Mouse (Mus musculus) midbrain, embryonic 14.5 days (tissue): Measurements from ENCODE around the gene Pold4. TPM values are rescaled to one million over a fixed set of nuclear protein-coding genes. Genes with fewer than 3 reads are reported as not detected.

Experiments
- ATAC-seq: fragments of 200-750 bp; cut with Nextera tagmentation; 2 replicates; pipeline ENCODE4 v1.8.0; 2017; ENCODE audit warnings: moderate number of reproducible peaks, moderate library complexity; ENCODE audit not compliant: low FRiP score, low TSS enrichment
- DNase-seq: peaks from one replicate; pipeline ENCODE4 v3.0.0-alpha.2; 2015
- H3K27ac ChIP-seq: fragments of 300-500 bp; sonication (generic); replicated peaks from 2 replicates; pipeline ENCODE4 v1.5.1; 2014; ENCODE audit warnings: mild to moderate bottlenecking, low read depth, low read length, moderate library complexity
- H3K27me3 ChIP-seq: fragments of 300-500 bp; sonication (generic); 2 replicates; pipeline ENCODE4 v1.6.1; 2014; ENCODE audit warnings: low read length, control low read depth, mixed read lengths; ENCODE audit not compliant: control insufficient read depth, insufficient read depth
- H3K36me3 ChIP-seq: fragments of 300-500 bp; sonication (generic); 2 replicates; pipeline ENCODE4 v1.6.1; 2014; ENCODE audit warnings: low read length, control low read depth; ENCODE audit not compliant: control insufficient read depth, insufficient read depth
- H3K4me1 ChIP-seq: fragments of 300-500 bp; sonication (generic); 2 replicates; pipeline ENCODE4 v1.6.1; 2014; ENCODE audit warnings: mild to moderate bottlenecking, antibody characterized with exemption, low read length, control low read depth; ENCODE audit not compliant: control insufficient read depth, insufficient read depth
- H3K4me2 ChIP-seq: fragments of 300-500 bp; sonication (generic); 2 replicates; pipeline ENCODE4 v1.6.1; 2014; ENCODE audit warnings: mild to moderate bottlenecking, low read length, moderate library complexity
- H3K4me3 ChIP-seq: fragments of 300-500 bp; sonication (generic); replicated peaks from 2 replicates; pipeline ENCODE4 v1.5.1; 2014; ENCODE audit warnings: low read depth, low read length
- H3K9ac ChIP-seq: fragments of 300-500 bp; sonication (generic); replicated peaks from 2 replicates; pipeline ENCODE4 v1.6.1; 2014; ENCODE audit warnings: mild to moderate bottlenecking, low read length, moderate library complexity
- H3K9me3 ChIP-seq: fragments of 300-500 bp; sonication (generic); 2 replicates; pipeline ENCODE4 v1.6.1; 2016; ENCODE audit warnings: low read length, control low read depth, mixed read lengths; ENCODE audit not compliant: control insufficient read depth
- WGBS: fragments of 180-500 bp; shearing (Covaris S2); extraction: QIAGEN DNeasy Blood & Tissue Kit; methylation state at CpG from one replicate; pipeline ENCODE4 v1.1.7; 2014; 5-methylcytosine and 5-hydroxymethylcytosine counted together
- polyA plus RNA-seq: library from polyadenylated mRNA; unstranded; fragments of >200 nt; fragmentation: Nextera tagmentation; extraction: Ambion mirVana; gene quantifications from 2 replicates; pipeline ENCODE4 v1.2.1, GENCODE M21; 2014

Gene Pold4
- polyA plus RNA-seq, 1 experiment from 2014 or later: 18.5 TPM

GRCm38 (mm10) chr19:4202149-4202548, 29.6 kb upstream of the Pold4 start:
- H3K4me2 ChIP-seq: peak overlapping the region; percentile 87
- H3K9ac ChIP-seq: peak overlapping the region; percentile 66
- peaks cover 9% of the 10 kb centered on the region for H3K36me3 ChIP-seq
- WGBS: 33% methylated on average over 7 of the region's 7 CpGs
- peaks cover 19% of the 10 kb centered on the region for H3K4me1 ChIP-seq
- H3K4me3 ChIP-seq: peak overlapping the region; percentile 57
- no peaks in the 10 kb centered on the region for H3K9me3 ChIP-seq
- ATAC-seq (no peak), DNase-seq (no peak)
- H3K27me3 ChIP-seq: no peaks in the 10 kb centered on the region
- H3K27ac ChIP-seq: no peak overlapping the region

- no peak overlapping the region for H3K9ac ChIP-seq
- ATAC-seq (no peak), DNase-seq (no peak)
- H3K4me1 ChIP-seq: peaks cover 19% of the 10 kb centered on the region
- 73% methylated on average over 3 of the region's 3 CpGs for WGBS
- H3K27ac ChIP-seq: no peak overlapping the region
- no peaks in the 10 kb centered on the region for H3K9me3 ChIP-seq
- no peak overlapping the region for H3K4me3 ChIP-seq
- 0 out of 2 replicates have a peak, but pooled peaks cover 4% of the 10 kb centered on the region for H3K36me3 ChIP-seq
- H3K27me3 ChIP-seq: no peaks in the 10 kb centered on the region
- H3K4me2 ChIP-seq: no peak overlapping the region
Observed at GRCm38 (mm10) chr19:4203148-4203547, 28.6 kb upstream of the Pold4 start.

GRCm38 (mm10) chr19:4203604-4204326, 27.9 kb upstream of the Pold4 start:
- Histone ChIP-seq H3K9ac (no peak overlapping the region), H3K27ac (no peak overlapping the region), H3K4me3 (no peak overlapping the region), H3K4me2 (no peak overlapping the region), H3K27me3 (no peaks in the 10 kb centered on the region), H3K9me3 (no peaks in the 10 kb centered on the region), H3K4me1 (peaks cover 19% of the 10 kb centered on the region), H3K36me3 (0 out of 2 replicates have a peak, but pooled peaks cover under 1% of the 10 kb centered on the region)
- ATAC-seq (no peak), DNase-seq (no peak)
- 63% methylated on average over 13 of the region's 13 CpGs for WGBS

- peaks cover 19% of the 10 kb centered on the region for H3K4me1 ChIP-seq
- no peak overlapping the region for H3K4me3 ChIP-seq
- H3K36me3 ChIP-seq: no peaks in the 10 kb centered on the region
- H3K9me3 ChIP-seq: no peaks in the 10 kb centered on the region
- no peak overlapping the region for H3K27ac ChIP-seq
- no peaks in the 10 kb centered on the region for H3K27me3 ChIP-seq
- WGBS: 52% methylated on average over 4 of the region's 4 CpGs
- H3K4me2 ChIP-seq: no peak overlapping the region
- no peak for ATAC-seq
- no peak overlapping the region for H3K9ac ChIP-seq
- DNase-seq: no peak
Observed at GRCm38 (mm10) chr19:4204889-4205288, 26.8 kb upstream of the Pold4 start.

GRCm38 (mm10) chr19:4206971-4207370, 24.7 kb upstream of the Pold4 start:
- ATAC-seq: no peak

GRCm38 (mm10) chr19:4208563-4208962, 23.1 kb upstream of the Pold4 start:
- DNase-seq (no peak), ATAC-seq (no peak)
- Histone ChIP-seq H3K27ac (no peak overlapping the region), H3K4me3 (no peak overlapping the region), H3K9ac (no peak overlapping the region), H3K9me3 (no peaks in the 10 kb centered on the region), H3K36me3 (no peaks in the 10 kb centered on the region), H3K27me3 (peaks cover 12% of the 10 kb centered on the region), H3K4me2 (no peak overlapping the region), H3K4me1 (0 out of 2 replicates have a peak, but pooled peaks cover 1% of the 10 kb centered on the region)
- WGBS: 82% methylated on average over 5 of the region's 5 CpGs

More at GRCm38 (mm10) chr19:4206971-4207370, 24.7 kb upstream of the Pold4 start:
- no peak overlapping the region for H3K4me3 ChIP-seq
- peak; percentile 76 for DNase-seq
- H3K9me3 ChIP-seq: no peaks in the 10 kb centered on the region
- 0% methylated on average over 2 of the region's 2 CpGs for WGBS
- no peak overlapping the region for H3K9ac ChIP-seq
- H3K4me1 ChIP-seq: peaks cover 6% of the 10 kb centered on the region
- H3K4me2 ChIP-seq: no peak overlapping the region
- H3K27ac ChIP-seq: no peak overlapping the region
- H3K36me3 ChIP-seq: no peaks in the 10 kb centered on the region
- 0 out of 2 replicates have a peak, but pooled peaks cover 2% of the 10 kb centered on the region for H3K27me3 ChIP-seq

- Histone ChIP-seq H3K9ac (no peak overlapping the region), H3K4me2 (no peak overlapping the region), H3K27me3 (peaks cover 42% of the 10 kb centered on the region), H3K9me3 (no peaks in the 10 kb centered on the region), H3K27ac (no peak overlapping the region), H3K4me3 (no peak overlapping the region), H3K4me1 (0 out of 2 replicates have a peak, but pooled peaks cover 15% of the 10 kb centered on the region), H3K36me3 (no peaks in the 10 kb centered on the region)
- no peak for ATAC-seq
- 19% methylated on average over 4 of the region's 4 CpGs for WGBS
- no peak for DNase-seq
Observed at GRCm38 (mm10) chr19:4211891-4212588, 19.7 kb upstream of the Pold4 start.

GRCm38 (mm10) chr19:4213524-4213974, 18.1 kb upstream of the Pold4 start:
- Histone ChIP-seq H3K4me2 (peak overlapping the region; percentile 95), H3K36me3 (no peaks in the 10 kb centered on the region), H3K9me3 (no peaks in the 10 kb centered on the region), H3K4me3 (peak overlapping the region; percentile 47; the same call in 1 of the 2 replicates), H3K27me3 (peaks cover 44% of the 10 kb centered on the region), H3K4me1 (0 out of 2 replicates have a peak, but pooled peaks cover 15% of the 10 kb centered on the region), H3K9ac (no peak overlapping the region), H3K27ac (no peak overlapping the region)
- WGBS: 4% methylated on average over 9 of the region's 9 CpGs
- no peak for ATAC-seq
- DNase-seq: no peak
